Mouse (Mus musculus): ENCODE data around the gene Naga. TPM values are rescaled to one million over a fixed set of nuclear protein-coding genes. Genes with fewer than 3 reads are reported as not detected.

Naga gene
- total RNA-seq, 2 experiments from 2014 or later = 28.9 to 33.4 TPM

DNA sequence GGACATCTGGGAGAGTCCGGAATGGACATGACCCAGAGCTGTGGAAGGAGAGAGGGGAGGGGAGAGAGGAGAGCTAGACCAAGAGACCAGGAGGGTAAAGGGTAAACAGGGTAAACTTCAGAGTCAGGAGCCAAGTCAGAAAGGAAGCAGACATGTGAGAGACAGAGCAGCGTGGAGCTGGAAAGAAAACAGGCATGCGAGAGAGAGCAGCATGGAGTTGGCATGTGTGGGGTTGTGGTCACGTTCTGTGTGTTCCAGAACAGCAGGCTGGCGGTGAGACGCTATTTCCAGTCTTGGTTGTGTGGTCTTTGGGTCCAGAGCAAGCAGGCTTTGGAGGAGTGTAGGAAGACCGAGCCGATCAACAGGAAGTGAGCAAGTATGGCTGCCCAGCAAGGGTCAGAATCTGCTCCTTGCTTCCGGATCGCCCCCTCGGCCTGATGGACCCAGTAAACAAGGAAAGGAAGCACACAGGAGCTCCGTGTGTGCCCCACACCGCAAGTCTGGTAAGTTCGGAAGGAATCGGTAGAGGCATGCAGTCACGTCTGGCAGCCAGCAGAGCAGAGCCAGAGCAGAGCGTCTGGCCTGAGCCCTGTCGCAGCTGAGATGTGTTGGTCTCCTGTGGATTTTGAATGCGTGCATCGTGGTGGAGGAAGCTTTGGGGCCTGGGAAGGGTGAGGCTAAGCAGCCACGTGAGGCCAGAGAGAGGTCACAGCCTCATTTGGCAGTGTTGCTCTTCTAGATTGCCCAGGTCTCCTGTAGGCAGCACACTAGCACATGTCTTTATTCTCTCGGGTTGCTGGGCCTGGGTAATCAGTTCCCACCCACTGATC, 19.9 kb upstream of the Naga start:
- DNase-seq = peak in 1 of 2 experiments; percentile 36
- intact Hi-C loops (cut with DNase I) = no loop called here

DNA sequence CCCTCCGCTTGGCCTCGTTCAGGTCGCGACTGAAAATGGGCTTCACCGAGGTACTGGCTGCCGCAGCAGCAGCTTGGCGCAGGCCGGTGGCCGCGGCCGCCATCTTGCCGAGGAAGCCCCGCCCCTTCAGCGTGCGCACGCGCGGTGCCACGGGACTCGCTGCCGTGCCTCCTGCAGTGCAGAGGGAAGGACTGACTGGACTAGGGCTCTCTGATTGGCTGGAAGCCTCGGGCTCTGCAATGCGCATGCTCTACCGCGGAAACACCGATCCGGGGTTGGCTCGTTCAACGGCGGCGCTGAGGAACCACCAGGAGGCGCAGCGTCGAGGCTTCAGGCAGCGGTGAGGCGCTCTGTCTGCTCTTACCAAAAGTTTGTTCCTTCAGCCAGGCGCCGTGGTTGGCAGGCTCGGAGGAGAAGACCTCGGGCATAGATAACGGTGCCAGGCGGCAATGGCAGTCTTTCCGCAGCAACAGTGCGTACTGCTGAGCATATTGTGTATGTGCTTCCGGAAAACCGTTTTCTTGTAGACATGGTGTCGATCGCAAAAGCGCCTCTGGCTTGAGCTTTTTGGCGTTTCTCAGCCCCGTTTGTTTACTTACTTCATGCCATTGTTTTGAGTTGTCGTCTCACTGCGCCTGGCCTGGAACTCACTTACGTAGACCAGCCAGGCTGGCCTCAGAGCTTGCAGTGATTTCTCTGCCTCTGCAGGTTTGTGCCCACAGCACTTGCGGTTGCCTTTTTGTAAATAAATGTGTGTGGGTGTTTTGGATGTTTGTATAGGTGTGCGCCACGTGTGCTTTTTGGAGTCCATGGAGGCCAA, 15.6 kb upstream of the Naga start, which contains the start of gene Ndufa6:
TSS of gene Ndufa6 (minus strand) at position 197 of the 820 bp plus-strand sequence.
- DNase-seq = peak; percentile 98 to 99

GRCm38 (mm10) chr15:82353745-82354113, 15.0 kb upstream of the Naga start:
- intact Hi-C loops (cut with DNase I) = loop anchor here (2.0 kb wide), 1 partner anchor 63 kb away; no protein-coding TSS in a partner anchor
- no peak for DNase-seq

More for the DNA sequence above, 15.6 kb upstream of the Naga start, which contains the start of gene Ndufa6:
- intact Hi-C loops (cut with DNase I) = loop anchor here (2.0 kb wide), 1 partner anchor 62 kb away; no protein-coding TSS in a partner anchor

DNA sequence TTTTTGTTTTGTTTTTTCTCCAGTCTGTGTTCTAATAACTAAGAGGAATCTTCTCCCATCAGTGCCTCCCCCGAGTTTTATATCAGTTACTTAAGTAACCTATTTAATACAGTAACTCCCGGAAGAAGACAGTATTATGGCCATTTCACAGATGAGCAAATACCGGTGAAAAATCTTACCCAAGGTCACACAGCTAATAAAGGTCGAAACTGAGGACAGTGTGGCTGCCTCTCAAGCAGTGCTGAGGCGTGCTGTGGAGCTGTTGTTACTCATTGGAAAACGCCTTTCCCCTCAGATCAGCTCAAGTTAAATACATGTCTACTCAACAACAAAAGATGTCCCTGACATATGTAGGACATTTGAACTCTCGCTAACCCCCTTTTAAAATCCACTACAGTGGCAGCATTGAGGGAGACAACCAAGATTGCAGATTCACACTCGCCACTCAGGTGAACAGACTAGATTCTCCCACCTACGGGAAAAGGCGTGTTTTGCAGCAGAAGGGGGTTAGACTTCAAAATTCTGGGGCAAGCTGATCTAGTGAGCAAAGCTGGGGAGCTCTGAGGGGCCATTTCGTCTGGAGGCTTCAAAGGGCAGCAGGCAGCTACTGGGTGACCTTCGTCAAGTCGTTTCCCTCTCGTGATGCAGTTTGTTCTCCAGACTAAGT, 14.5 kb upstream of the Naga start:
- intact Hi-C loops (cut with DNase I) = no loop called here
- no peak for DNase-seq

GRCm38 (mm10) chr15:82351480-82351879, 12.8 kb upstream of the Naga start:
- DNase-seq = no peak
- intact Hi-C loops (cut with DNase I) = no loop called here

DNA sequence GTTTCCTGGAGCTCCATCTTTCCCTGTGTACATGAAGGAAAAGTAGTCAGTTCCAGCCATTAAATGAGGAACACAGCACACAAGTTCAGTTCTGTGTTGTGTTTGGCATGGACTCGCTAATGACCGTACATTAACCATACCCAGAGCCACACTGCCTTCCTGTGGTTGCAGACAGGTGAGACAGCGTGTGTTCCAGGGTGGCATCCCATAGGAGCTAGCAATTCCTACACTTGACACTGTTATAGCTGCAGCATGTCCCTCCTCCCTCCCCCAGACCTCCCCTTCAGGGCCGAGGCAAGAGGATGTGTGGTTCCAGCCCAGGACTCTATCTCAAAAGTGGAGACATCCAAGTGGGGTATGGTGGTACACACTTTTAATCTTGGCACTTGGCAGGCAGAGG, 11.6 kb upstream of the Naga start:
- intact Hi-C loops (cut with DNase I) = no loop called here
- no peak for DNase-seq

DNA sequence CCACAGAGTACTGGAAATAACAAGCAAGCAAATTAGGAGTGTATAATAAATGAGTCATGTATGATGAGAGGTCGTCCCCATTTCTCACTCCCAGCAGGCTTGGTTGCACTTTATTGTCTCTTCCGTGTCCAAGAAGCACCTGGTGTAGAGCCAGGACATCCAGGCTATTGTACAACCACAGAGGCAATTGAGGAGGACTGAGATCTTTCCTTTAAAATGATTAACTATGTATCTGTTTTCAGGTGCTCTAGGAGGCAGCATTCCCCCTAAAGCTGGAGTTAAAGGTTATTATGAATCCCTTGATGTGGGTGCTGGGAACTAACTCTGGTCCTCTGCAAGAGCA, 10.2 kb upstream of the Naga start:
- intact Hi-C loops (cut with DNase I) = no loop called here

GRCm38 (mm10) chr15:82348258-82348998, 9.7 kb upstream of the Naga start:
- no peak for DNase-seq
- intact Hi-C loops (cut with DNase I) = no loop called here

More for the DNA sequence above, 10.2 kb upstream of the Naga start:
- no peak for DNase-seq

DNA sequence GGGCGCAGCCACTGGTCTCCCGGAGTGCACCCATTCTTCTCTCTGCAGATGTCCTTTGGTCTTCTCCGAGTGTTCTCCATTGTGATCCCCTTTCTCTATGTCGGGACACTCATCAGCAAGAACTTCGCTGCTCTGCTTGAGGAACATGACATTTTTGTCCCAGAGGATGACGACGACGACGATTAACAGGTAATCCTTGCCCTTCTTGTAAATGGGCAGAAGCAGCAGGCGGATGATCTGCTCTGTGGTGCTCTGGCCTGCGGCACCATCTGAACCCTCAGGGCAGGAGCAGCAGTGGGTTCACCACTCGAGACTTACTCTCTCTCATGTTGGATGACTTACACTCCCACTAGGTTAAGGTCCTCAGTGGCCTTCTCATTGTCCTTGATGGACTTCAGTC, 9.1 kb upstream of the Naga start:
- intact Hi-C loops (cut with DNase I) = no loop called here
- no peak for DNase-seq

DNA sequence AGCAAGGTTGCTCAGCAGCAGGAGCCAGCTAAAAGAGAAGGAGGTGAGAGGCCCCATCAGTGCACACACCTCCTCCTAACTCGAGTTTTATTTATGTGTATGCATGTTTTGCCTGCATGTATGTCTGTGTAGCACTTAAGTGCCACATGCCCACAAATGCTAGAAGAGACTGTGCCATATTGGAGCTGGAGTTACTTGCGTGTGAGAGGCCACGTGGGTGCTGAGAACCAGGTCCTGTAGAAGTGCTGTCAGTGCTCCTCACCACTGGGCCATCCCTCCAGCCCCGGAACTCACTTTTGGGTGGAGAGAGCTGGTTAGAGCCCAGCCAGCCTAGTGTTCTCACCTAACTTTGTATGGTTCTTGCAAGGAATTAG, 8.6 kb upstream of the Naga start:
- intact Hi-C loops (cut with DNase I) = no loop called here
- no peak for DNase-seq

DNA sequence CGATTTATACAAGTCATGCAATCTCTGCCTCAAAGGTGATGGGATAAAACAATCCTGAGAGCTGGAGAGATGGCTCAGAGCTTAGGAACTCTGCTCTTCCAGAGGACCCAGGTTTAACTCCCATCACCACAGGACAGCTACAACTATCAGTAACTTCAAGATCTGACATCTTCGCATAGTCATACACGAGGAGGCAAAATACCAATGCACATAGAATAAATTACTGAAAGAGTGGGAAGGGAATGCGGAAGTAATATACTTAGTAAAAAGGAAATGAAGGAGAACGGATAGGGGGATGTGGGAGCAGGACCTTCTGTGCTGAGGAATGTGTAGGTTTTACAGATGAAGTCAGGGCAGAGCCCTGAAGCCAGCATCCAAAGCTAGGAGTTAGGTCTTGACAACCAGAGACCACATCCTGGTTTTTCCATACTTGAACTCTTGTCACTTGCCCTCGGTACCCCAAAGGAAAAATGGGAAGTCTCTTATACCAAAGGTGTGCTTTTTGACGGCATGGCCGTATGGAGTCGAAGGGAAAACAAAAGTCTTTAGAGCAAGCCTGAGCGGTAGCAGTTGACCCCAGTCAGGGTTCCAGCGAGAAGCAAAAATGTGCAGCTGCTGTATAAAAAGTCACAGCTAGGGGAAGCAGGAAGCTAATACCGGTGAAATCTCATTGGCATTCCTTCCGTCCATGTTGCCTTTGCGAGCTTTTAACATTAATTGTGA, 8.0 kb upstream of the Naga start:
- no peak for DNase-seq
- intact Hi-C loops (cut with DNase I) = no loop called here

DNA sequence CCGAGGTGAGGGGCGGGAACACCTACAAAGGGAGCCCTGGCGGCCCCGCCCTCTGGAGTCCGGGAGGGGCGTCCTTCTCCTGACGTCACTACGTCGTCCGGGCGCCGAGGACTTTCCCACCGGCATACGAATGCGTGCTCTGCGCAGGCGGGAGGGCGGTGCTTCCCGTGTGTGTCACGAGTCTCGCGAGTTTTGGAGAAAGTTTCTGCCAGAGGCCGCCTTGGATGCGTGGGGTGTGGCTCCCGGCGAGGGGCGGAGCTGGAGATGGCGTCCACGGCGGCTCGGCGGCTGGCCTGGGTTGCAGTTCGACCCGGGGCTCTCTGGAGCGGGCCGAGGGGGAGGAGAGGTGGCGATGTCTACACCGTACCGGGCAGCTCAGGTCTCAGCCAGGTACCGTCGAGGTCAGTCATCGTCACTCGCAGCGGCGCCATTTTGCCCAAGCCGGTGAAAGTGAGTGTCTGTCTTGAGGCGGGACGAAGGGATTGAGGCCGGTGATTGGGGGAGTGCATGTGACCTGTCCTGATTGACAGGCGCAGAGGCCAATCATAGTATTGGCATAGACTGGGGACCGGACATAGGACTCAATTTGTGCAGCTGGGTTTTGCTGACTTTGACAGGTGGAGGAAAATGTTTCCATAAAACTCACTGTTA, 7.2 kb upstream of the Naga start:
- intact Hi-C loops (cut with DNase I) = no loop called here
- peak; percentile 96 to 97 for DNase-seq

- no peak for DNase-seq
- intact Hi-C loops (cut with DNase I) = no loop called here
Measured at GRCm38 (mm10) chr15:82344971-82345370, 6.2 kb upstream of the Naga start.

GRCm38 (mm10) chr15:82343368-82344287, 4.9 kb upstream of the Naga start:
- no peak for DNase-seq
- intact Hi-C loops (cut with DNase I) = no loop called here

DNA sequence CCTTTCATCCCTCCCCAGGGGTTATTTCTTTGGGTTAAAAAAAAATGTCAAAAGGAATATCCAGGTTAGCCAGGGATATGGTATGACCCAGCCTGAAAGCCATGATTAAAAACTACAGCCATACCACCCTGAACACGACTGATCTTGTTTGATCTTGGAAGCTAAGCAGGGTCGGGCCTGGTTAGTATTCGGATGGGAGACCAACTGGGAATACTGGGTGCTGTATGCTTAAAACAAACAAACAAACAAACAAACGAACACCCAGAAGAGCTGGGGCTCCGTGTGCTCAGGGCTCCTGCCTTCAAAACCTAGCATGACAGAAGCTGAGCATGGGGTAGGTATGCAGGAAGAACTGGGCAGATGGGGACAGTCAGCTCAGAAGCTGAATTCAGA, 3.8 kb upstream of the Naga start:
- intact Hi-C loops (cut with DNase I) = no loop called here
- no peak for DNase-seq

DNA sequence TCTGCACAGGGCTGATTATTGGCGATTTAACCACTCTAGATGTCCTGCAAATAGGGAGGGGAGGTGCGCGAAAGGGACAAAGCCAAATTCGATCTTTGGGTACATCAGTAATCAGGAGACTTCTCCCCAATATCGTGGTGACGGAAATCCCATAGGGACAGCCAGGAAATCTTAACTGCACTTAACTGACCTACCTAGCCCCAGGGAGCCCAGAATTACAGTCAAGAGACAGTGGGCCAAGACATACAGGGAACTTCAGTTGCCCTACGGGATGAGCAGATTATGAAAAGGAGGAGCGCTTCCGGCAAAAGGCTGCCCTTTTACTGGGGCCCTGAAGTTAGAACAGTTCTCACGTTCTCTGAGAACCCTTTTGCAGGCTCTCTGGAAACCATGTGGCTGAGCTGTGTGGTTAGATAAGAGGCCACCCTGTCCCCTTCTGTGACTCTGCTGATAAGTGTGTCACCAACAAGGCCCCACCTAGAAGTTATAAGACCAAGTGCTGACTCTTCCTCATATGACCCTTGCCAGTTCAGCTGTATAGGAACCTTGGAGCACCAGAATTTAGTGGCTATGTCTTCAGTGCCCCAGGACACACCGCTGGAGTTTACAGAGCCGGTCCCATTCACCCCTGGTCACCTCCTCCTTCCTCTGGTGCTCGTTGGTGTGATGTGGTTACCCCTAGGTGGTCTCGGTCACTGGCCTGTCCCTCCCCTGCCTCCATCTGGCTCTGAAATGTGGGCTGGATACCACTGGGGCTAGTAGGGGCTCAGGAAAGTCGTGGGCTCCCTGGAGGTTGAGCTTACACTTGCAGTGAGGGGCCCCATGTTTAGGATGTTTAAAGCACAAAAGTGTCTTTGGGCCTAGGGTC, 3.2 kb upstream of the Naga start:
- DNase-seq = no peak
- intact Hi-C loops (cut with DNase I) = no loop called here

- peak; percentile 71 to 74 for DNase-seq
Measured at GRCm38 (mm10) chr15:82341036-82341501, 2.3 kb upstream of the Naga start.

More at GRCm38 (mm10) chr15:82341036-82341501, 2.3 kb upstream of the Naga start:
- intact Hi-C loops (cut with DNase I) = no loop called here

Measured in heart, postnatal 14 days (tissue).